Mouse (Mus musculus) midbrain, embryonic 13.5 days (tissue): Measurements from ENCODE around the gene Ptk7. TPM values are rescaled to one million over a fixed set of nuclear protein-coding genes. Genes with fewer than 3 reads are reported as not detected.

ENCODE experiments used
- ATAC-seq: fragments of 200-750 bp; cut with Nextera tagmentation; 2 replicates; pipeline ENCODE4 v1.8.0; 2017; ENCODE audit warnings: mild to moderate bottlenecking, moderate TSS enrichment, moderate library complexity
- H3K27ac ChIP-seq: fragments of 300-500 bp; sonication (generic); 2 replicates; pipeline ENCODE4 v1.5.1; 2015; ENCODE audit warnings: inconsistent platforms, mild to moderate bottlenecking, moderate library complexity
- H3K27me3 ChIP-seq: fragments of 300-500 bp; sonication (generic); 2 replicates; pipeline ENCODE4 v1.6.1; 2015; ENCODE audit warnings: mild to moderate bottlenecking, inconsistent platforms
- H3K36me3 ChIP-seq: fragments of 300-500 bp; sonication (generic); 2 replicates; pipeline ENCODE4 v1.6.1; 2015; ENCODE audit warnings: mild to moderate bottlenecking, inconsistent platforms
- H3K4me1 ChIP-seq: fragments of 300-500 bp; sonication (generic); replicated peaks from 2 replicates; pipeline ENCODE4 v1.6.1; 2015; ENCODE audit warnings: inconsistent platforms
- H3K4me2 ChIP-seq: fragments of 300-500 bp; sonication (generic); replicated peaks from 2 replicates; pipeline ENCODE4 v1.6.1; 2015; ENCODE audit warnings: moderate library complexity, mild to moderate bottlenecking, inconsistent platforms
- H3K4me3 ChIP-seq: fragments of 300-500 bp; sonication (generic); replicated peaks from 2 replicates; pipeline ENCODE4 v1.5.1; 2015; ENCODE audit warnings: mild to moderate bottlenecking, inconsistent platforms
- H3K9ac ChIP-seq: fragments of 300-500 bp; sonication (generic); replicated peaks from 2 replicates; pipeline ENCODE4 v1.6.1; 2015; ENCODE audit warnings: mild to moderate bottlenecking, inconsistent platforms
- H3K9me3 ChIP-seq: fragments of 300-500 bp; sonication (generic); 2 replicates; pipeline ENCODE4 v1.6.1; 2016; ENCODE audit warnings: mild to moderate bottlenecking, inconsistent platforms
- whole genome bisulfite sequencing: fragments of 180-500 bp; shearing (Covaris S2); methylation state at CpG from one replicate; pipeline ENCODE4 v1.1.7; 2015; 5-methylcytosine and 5-hydroxymethylcytosine counted together
- polyA plus RNA-seq: library from polyadenylated mRNA; unstranded; fragments of >200 nt; fragmentation: Nextera tagmentation; extraction: Ambion mirVana; gene quantifications from 2 replicates; pipeline ENCODE4 v1.2.1, GENCODE M21; 2015

The Ptk7 gene
- polyA plus RNA-seq, 1 experiment from 2014 or later = 37.5 TPM

DNA sequence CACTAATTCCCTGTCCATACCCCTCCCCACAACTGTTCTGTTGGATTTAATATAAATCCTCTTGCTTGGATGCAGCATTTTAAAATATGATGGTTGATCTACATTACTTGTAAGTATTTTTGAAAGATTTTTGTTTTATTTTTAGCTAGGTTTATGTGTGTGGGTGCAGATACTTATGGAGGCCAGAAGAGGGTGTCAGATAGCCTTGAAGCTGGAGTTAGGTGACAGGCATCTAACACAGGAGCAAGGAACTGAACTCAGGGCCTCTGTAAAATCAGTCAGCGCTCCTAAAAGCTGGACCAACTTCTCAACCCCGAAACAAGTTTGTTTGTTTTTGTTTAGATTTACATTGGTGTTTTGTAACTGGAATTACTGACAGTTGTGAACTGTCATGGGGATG, 28.7 kb downstream of the Ptk7 start:
- Histone ChIP-seq H3K36me3 (0 out of 2 replicates have a peak, but pooled peaks cover 6% of the 10 kb centered on the region), H3K9me3 (no peaks in the 10 kb centered on the region), H3K4me1 (peaks cover 19% of the 10 kb centered on the region), H3K27me3 (no peaks in the 10 kb centered on the region), H3K4me2 (no peak overlapping the region), H3K27ac (no peak overlapping the region), H3K9ac (no peak overlapping the region), H3K4me3 (no peak overlapping the region)
- ATAC-seq = no peak
- 92% methylated on average over 2 of the region's 2 CpGs for WGBS

DNA sequence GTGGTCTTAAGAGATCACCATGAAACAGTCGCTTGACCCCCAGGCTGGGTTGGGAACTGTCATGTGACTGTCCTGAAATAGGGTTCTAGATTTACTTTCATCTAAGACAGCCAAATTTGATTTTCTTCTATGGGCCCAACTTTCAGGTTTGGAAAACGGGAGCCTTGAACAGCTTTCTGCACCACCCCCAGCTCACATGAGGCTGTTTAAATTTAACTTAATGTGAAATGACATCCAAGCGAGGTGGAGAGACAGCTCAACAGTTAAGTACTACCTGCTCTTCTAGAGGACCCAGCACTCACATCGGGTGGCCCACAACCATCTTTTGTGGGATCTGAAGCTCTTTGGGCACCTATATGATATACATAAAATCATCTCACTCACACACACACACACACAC, 30.3 kb downstream of the Ptk7 start:
- Histone ChIP-seq H3K9me3 (no peaks in the 10 kb centered on the region), H3K27me3 (no peaks in the 10 kb centered on the region), H3K27ac (no peak overlapping the region), H3K4me2 (no peak overlapping the region), H3K4me1 (peaks cover 18% of the 10 kb centered on the region), H3K36me3 (0 out of 2 replicates have a peak, but pooled peaks cover 6% of the 10 kb centered on the region), H3K4me3 (no peak overlapping the region), H3K9ac (no peak overlapping the region)
- 83% methylated on average over 4 of the region's 4 CpGs for WGBS
- no peak for ATAC-seq

DNA sequence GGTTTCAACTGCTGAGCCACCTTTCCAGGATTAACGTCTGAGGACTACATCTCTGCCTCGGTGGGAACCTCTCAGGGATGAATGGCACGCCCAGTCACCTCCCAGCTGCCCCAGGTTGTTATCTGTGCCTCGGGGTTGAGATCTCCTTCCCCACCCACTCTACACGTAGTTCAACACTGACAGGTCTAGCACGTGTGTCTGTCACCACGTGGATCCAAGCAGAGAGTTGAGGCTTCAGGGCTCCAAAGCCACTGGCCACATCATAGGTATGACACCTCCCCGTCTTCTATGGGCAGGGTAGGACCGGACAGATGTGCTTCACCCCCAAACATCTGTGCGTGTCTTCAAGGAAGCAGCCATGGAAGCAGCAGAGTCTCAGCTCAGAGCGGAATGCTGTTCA, 31.3 kb downstream of the Ptk7 start:
- Histone ChIP-seq H3K27ac (no peak overlapping the region), H3K9ac (no peak overlapping the region), H3K36me3 (0 out of 2 replicates have a peak, but pooled peaks cover 6% of the 10 kb centered on the region), H3K4me2 (no peak overlapping the region), H3K9me3 (no peaks in the 10 kb centered on the region), H3K4me1 (peaks cover 18% of the 10 kb centered on the region), H3K27me3 (no peaks in the 10 kb centered on the region), H3K4me3 (no peak overlapping the region)
- no peak for ATAC-seq
- 93% methylated on average over 11 of the region's 11 CpGs for WGBS

DNA sequence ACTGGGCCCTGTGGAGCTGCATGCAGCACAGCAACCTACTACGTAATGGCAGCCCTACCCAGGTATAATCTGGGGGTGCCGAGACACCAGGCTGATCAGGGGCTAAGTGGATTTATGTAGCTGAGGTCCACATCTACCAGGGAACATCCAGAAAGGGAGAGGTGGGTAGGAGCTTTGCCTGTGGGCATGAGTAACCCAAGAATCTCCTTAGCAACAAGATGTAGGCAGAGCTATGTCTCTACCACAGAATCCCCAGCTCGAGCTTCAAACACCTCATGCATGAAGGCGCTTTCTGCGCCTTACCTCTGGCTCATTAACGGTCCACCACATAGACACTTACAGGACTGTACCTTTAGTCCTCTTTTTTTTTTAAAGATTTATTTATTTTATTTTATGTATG, 34.0 kb downstream of the Ptk7 start:
- 85% methylated on average over 6 of the region's 6 CpGs for WGBS
- no peak overlapping the region for H3K4me3 ChIP-seq
- H3K9me3 ChIP-seq = no peaks in the 10 kb centered on the region
- H3K27ac ChIP-seq = no peak overlapping the region
- no peak overlapping the region for H3K4me2 ChIP-seq
- H3K4me1 ChIP-seq = peaks cover 18% of the 10 kb centered on the region
- H3K9ac ChIP-seq = no peak overlapping the region
- H3K36me3 ChIP-seq = peaks cover 16% of the 10 kb centered on the region
- ATAC-seq = no peak
- no peaks in the 10 kb centered on the region for H3K27me3 ChIP-seq

DNA sequence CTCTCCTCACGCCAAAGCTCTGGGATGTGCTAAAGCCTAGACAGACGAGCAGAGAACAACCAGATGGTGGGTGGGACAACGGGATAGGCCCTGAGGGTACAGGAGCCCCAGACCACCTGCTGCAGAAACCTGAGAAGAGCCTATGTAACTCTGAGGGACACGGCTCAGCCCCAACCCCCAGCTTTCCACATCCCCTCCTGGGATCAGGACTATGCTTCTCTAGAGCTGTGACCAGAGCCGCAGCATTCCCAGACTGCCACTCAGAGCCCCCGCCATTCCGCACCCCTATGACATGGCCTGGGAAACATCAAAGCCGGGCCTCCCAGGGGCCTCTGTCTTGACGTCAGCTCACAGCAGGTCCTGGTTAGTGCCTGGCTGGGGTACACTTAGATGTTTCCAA, 34.7 kb downstream of the Ptk7 start:
- WGBS = 60% methylated on average over 9 of the region's 9 CpGs
- Histone ChIP-seq H3K9ac (no peak overlapping the region), H3K4me1 (peaks cover 18% of the 10 kb centered on the region), H3K27ac (no peak overlapping the region), H3K27me3 (no peaks in the 10 kb centered on the region), H3K4me3 (no peak overlapping the region), H3K9me3 (no peaks in the 10 kb centered on the region), H3K4me2 (no peak overlapping the region), H3K36me3 (peaks cover 23% of the 10 kb centered on the region)
- ATAC-seq = no peak

DNA sequence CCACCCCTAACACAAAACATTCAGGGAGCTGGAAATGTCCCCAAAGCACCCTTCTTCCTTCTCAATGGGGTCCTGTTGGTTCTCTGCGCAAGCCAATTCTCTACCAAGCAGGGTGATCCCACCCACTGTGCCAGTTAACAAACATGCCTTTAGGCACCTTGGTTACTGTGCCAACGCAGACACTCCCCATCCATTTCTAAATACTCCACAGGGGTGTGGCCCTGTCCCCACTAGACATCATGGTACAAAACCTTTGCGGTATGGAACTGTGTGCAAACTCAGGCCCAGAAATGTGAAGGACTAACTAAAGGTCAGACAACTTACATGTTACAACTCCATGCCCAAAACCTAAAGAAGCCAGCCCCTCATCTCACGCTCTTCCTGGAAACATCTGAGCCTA, 36.2 kb downstream of the Ptk7 start:
- H3K4me2 ChIP-seq = no peak overlapping the region
- no peak overlapping the region for H3K9ac ChIP-seq
- peaks cover 38% of the 10 kb centered on the region for H3K36me3 ChIP-seq
- H3K4me1 ChIP-seq = peaks cover 12% of the 10 kb centered on the region
- no peak overlapping the region for H3K4me3 ChIP-seq
- no peaks in the 10 kb centered on the region for H3K27me3 ChIP-seq
- no peak for ATAC-seq
- no peak overlapping the region for H3K27ac ChIP-seq
- no peaks in the 10 kb centered on the region for H3K9me3 ChIP-seq
- 93% methylated on average over 4 of the region's 4 CpGs for WGBS

DNA sequence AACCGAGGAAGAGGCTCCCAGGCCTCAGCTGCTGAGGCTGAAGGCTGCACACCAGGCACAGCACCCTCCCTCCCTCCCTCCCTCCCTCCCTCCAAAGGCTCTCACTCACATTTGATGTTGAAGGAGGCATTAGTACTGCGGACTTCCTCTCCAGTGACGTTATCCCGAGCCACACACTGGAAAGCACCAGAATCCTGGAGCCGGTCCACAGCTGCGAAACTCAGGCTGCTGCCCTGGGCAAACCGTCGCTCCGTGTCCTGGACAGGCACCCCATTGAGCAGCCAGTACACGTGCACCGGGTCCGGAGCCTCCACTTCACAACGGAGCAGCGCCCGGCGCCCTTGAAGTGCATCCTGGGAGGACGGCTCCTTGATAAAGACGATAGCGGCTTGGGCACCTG, 37.9 kb downstream of the Ptk7 start:
- H3K4me2 ChIP-seq = no peak overlapping the region
- no peaks in the 10 kb centered on the region for H3K27me3 ChIP-seq
- H3K4me1 ChIP-seq = peaks cover 12% of the 10 kb centered on the region
- H3K9me3 ChIP-seq = no peaks in the 10 kb centered on the region
- no peak overlapping the region for H3K27ac ChIP-seq
- H3K36me3 ChIP-seq = peaks cover 42% of the 10 kb centered on the region
- no peak overlapping the region for H3K4me3 ChIP-seq
- ATAC-seq = no peak
- 80% methylated on average over 19 of the region's 19 CpGs for WGBS
- H3K9ac ChIP-seq = no peak overlapping the region

DNA sequence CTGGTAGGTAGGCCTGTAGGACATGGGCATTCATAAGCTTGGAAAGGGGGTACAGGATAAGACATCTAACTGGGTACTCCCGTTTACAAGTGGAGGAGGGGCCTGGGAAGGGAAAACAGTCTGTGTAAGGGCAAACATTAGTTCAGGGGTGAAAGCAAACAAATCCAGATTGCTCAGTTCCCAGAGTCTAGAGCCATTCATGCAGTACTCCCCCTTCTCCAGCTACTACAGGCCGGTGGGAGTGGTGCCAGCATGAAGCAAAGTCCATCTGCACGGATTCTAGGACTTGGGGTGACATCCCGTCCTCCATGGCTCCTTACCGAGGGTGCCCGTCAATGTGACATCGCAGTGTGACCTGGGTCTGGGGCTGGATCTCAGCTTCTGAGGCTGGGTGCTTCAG, 38.9 kb downstream of the Ptk7 start:
- H3K9me3 ChIP-seq = no peaks in the 10 kb centered on the region
- 93% methylated on average over 7 of the region's 7 CpGs for WGBS
- H3K27me3 ChIP-seq = no peaks in the 10 kb centered on the region
- H3K4me2 ChIP-seq = no peak overlapping the region
- peaks cover 10% of the 10 kb centered on the region for H3K4me1 ChIP-seq
- H3K4me3 ChIP-seq = no peak overlapping the region
- no peak overlapping the region for H3K9ac ChIP-seq
- ATAC-seq = no peak
- H3K27ac ChIP-seq = no peak overlapping the region
- H3K36me3 ChIP-seq = peaks cover 52% of the 10 kb centered on the region

DNA sequence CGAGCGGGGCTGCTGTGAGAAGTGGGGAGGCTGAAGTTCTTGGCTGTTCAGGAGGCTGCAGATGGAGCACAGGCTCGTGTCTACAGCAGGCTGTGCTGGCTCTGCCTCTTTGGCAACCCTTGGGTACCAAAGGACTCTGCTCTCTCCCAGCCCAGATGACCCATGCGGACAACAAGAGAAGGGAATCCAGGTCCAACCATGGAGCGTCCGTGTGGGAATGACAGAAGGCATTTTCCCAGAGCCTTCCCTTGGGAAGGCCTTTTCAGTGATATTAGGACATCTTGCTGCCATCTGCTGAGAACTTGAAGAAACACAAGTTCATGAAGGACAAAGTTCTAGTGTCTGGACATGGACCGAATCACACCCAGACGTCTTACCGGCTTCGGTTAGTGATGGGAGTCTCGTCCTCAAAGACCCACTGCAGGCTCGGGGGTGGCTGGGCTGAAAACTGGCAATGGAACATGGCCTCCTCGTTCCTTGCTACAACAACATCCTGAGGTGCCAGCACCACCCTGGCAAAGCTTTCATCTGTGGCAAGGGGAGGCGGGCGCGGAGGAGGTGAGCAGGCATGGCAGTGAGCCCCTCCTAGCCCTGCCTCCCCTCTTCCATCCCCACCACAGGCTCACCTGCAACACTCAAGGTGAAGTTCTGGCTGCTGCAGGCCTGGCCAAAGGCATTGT, 39.5 kb downstream of the Ptk7 start:
- WGBS = 93% methylated on average over 16 of the region's 16 CpGs
- H3K36me3 ChIP-seq = peaks cover 54% of the 10 kb centered on the region
- H3K9ac ChIP-seq = no peak overlapping the region

DNA sequence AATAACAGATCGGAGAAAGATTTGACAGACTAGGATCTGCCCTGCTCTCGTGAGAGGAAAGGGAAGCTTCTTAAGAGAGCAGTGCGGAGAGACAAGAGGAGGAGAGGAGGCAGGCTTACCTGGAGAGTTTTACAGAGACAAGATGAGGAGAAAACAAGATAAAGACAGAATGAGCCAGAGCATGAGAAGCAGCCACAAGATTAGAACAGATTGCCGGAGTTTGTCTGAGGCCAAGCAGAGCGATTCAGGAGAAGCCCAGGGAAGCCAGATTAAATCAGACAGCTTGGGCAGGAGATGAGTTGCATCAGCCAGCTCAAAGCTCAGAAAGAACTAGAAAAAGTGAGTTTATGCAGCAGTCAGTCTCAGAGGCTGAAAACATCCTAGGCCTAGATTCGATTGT, 40.4 kb downstream of the Ptk7 start:
- H3K9ac ChIP-seq = no peak overlapping the region
- WGBS = 94% methylated on average over 6 of the region's 6 CpGs
- H3K27me3 ChIP-seq = no peaks in the 10 kb centered on the region
- peaks cover 54% of the 10 kb centered on the region for H3K36me3 ChIP-seq
- H3K27ac ChIP-seq = no peak overlapping the region
- no peak overlapping the region for H3K4me3 ChIP-seq
- H3K9me3 ChIP-seq = no peaks in the 10 kb centered on the region
- ATAC-seq = no peak
- no peak overlapping the region for H3K4me2 ChIP-seq
- no peaks in the 10 kb centered on the region for H3K4me1 ChIP-seq

More for the DNA sequence above, 39.5 kb downstream of the Ptk7 start:
- Histone ChIP-seq H3K27ac (no peak overlapping the region), H3K4me1 (peaks cover 3% of the 10 kb centered on the region), H3K27me3 (no peaks in the 10 kb centered on the region), H3K4me2 (no peak overlapping the region), H3K4me3 (no peak overlapping the region), H3K9me3 (no peaks in the 10 kb centered on the region)
- no peak for ATAC-seq

DNA sequence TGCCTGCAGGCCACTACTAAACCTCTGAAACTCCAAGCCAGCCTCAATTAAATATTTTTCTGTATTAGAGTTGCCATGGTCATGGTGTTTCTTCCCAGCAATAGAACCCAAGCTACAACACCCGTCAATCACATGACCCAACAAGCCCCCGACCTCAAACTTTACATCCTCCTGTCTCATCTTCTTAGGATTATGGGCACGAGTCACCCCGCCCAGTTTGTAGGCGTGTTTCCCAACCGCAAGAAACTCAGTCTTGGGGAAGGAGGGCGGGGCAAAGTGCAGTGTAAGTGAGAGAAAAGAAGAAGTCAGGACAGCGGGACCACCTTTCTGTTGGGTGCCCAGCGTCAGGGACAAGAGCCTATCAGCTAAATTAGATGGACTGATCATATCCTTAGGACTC, 41.1 kb downstream of the Ptk7 start:
- no peaks in the 10 kb centered on the region for H3K27me3 ChIP-seq
- no peaks in the 10 kb centered on the region for H3K9me3 ChIP-seq
- H3K4me1 ChIP-seq = no peaks in the 10 kb centered on the region
- no peak for ATAC-seq
- H3K4me3 ChIP-seq = no peak overlapping the region
- no peak overlapping the region for H3K9ac ChIP-seq
- no peak overlapping the region for H3K27ac ChIP-seq
- no peak overlapping the region for H3K4me2 ChIP-seq
- H3K36me3 ChIP-seq = peaks cover 54% of the 10 kb centered on the region
- 88% methylated on average over 9 of the region's 9 CpGs for WGBS

DNA sequence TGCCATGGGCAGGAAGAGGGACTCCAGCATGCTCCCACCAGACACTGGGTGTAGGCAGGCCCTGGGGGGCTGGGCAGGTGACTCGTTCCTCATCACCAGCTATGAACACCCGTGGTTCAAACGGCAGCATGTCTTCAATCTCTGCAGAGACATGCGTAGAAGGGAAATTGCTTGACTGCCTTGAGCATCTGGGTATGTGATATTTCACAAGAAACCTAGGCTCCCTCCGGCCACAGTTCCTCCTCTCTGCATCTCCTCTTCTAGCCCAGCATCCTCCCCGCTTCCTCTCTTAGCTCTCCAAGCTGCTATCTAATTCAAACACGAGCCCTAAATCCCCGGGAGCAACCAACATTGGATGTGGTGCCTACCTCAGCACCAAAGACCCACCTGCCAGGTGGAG, 43.0 kb downstream of the Ptk7 start:
- Histone ChIP-seq H3K27me3 (no peaks in the 10 kb centered on the region), H3K9ac (no peak overlapping the region), H3K27ac (no peak overlapping the region), H3K9me3 (no peaks in the 10 kb centered on the region), H3K4me2 (no peak overlapping the region), H3K4me1 (no peaks in the 10 kb centered on the region), H3K36me3 (peaks cover 69% of the 10 kb centered on the region), H3K4me3 (no peak overlapping the region)
- ATAC-seq = no peak
- WGBS = 95% methylated on average over 8 of the region's 8 CpGs

DNA sequence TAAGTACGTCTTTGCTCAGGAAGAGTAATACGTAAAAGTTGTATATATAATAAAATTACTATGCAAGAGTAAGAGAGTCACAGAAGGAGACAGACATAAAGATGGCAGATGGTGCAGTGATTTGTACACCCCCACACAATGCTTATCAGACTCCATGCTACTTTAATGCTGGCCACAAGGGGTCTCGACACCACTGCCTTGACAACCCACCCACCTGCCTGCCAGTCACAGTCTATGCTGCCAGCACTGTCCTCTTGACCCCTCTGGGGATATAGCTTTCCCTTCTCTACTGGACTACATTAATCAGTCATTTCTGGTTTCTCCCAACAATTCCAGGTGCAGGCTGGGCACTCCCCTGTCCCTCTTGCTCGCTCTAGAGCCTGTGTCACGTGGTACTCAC, 50.7 kb downstream of the Ptk7 start:
- no peaks in the 10 kb centered on the region for H3K4me1 ChIP-seq
- no peak overlapping the region for H3K4me2 ChIP-seq
- H3K9me3 ChIP-seq = no peaks in the 10 kb centered on the region
- no peak overlapping the region for H3K4me3 ChIP-seq
- H3K27ac ChIP-seq = no peak overlapping the region
- H3K27me3 ChIP-seq = no peaks in the 10 kb centered on the region
- H3K36me3 ChIP-seq = peaks cover 83% of the 10 kb centered on the region
- no peak overlapping the region for H3K9ac ChIP-seq
- 0 out of 2 replicates have a peak, but pooled peaks have one; percentile 17 for ATAC-seq
- 88% methylated on average over 5 of the region's 5 CpGs for WGBS
